Mouse (Mus musculus) thymus, adult 2 months (tissue): Measurements from ENCODE around the gene Antxr1. TPM values are rescaled to one million over a fixed set of nuclear protein-coding genes. Genes with fewer than 3 reads are reported as not detected.
A peak's percentile ranks its signal among the peaks of the same experiment; 100 is the strongest.

Experiments used
- DNase-seq: peaks from one replicate; pipeline ENCODE4 v3.0.0; 2021
- H3K27ac ChIP-seq: fragments of 200-500 bp; 2 replicates; pipeline ENCODE4 v1.5.1; 2012; ENCODE audit warnings: low read length, control low read depth; ENCODE audit not compliant: control insufficient read depth, insufficient read depth
- H3K27me3 ChIP-seq: fragments of 200-500 bp; 2 replicates; pipeline ENCODE4 v1.6.1; 2012; ENCODE audit warnings: mild to moderate bottlenecking, low read length, moderate library complexity, mixed read lengths; ENCODE audit not compliant: control insufficient read depth, insufficient read depth
- H3K36me3 ChIP-seq: fragments of 200-500 bp; 2 replicates; pipeline ENCODE4 v1.6.1; 2012; ENCODE audit warnings: mild to moderate bottlenecking, low read length, moderate library complexity; ENCODE audit not compliant: control insufficient read depth, insufficient read depth
- H3K4me1 ChIP-seq: fragments of 200-500 bp; replicated peaks from 2 replicates; pipeline ENCODE4 v1.6.1; 2012; ENCODE audit warnings: low read length; ENCODE audit not compliant: control insufficient read depth, insufficient read depth
- H3K4me3 ChIP-seq: fragments of 200-500 bp; 2 replicates; pipeline ENCODE4 v1.5.1; 2012; ENCODE audit warnings: mild to moderate bottlenecking, low read length, control low read depth, moderate library complexity; ENCODE audit not compliant: control insufficient read depth, insufficient read depth
- CTCF ChIP-seq: fragments of 200-500 bp; IDR thresholded peaks from 2 replicates; pipeline ENCODE4 v1.5.1; 2012; ENCODE audit warnings: mild to moderate bottlenecking, control low read depth, low read length, moderate library complexity, borderline replicate concordance; ENCODE audit not compliant: control insufficient read depth, poor library complexity, insufficient read depth; ENCODE audit errors: extremely low read depth
- POLR2A ChIP-seq: fragments of 200-500 bp; IDR thresholded peaks from 2 replicates; pipeline ENCODE4 v1.6.1; 2012; ENCODE audit warnings: mild to moderate bottlenecking, low read length, control low read depth, moderate library complexity; ENCODE audit not compliant: control insufficient read depth, poor library complexity, insufficient read depth; ENCODE audit errors: extremely low read depth
- WGBS: fragments of 180-500 bp; shearing (Covaris S2); methylation state at CpG from one replicate; pipeline ENCODE4 v1.1.7; 2018; 5-methylcytosine and 5-hydroxymethylcytosine counted together
- polyA plus RNA-seq: library from polyadenylated mRNA; depleted of rRNA; stranded (reverse); fragments of >200 nt; gene quantifications from 2 replicates; pipeline ENCODE4 v1.2.3, GENCODE M21; 2012

Gene Antxr1
- polyA plus RNA-seq, 1 experiment, result 3.7 TPM

GRCm38 (mm10) chr6:87153231-87153580 is 182.4 kb downstream of the Antxr1 start:
- WGBS, result 23% methylated on average over 7 of the region's 7 CpGs
- DNase-seq, result no peak
- Histone ChIP-seq H3K4me1 (peaks cover 38% of the 10 kb centered on the region), H3K4me3 (peak overlapping the region; percentile 3; the same call in 1 of the 2 replicates), H3K27ac (peak overlapping the region; percentile 88), H3K27me3 (no peaks in the 10 kb centered on the region), H3K36me3 (no peaks in the 10 kb centered on the region)
- no peak for TF ChIP-seq CTCF
- peak; percentile 3; the same call in 1 of the 2 replicates for TF ChIP-seq POLR2A

- Histone ChIP-seq H3K27me3 (no peaks in the 10 kb centered on the region), H3K4me1 (peaks cover 40% of the 10 kb centered on the region), H3K4me3 (0 out of 2 replicates have a peak overlapping the region, but pooled peaks have one; percentile 1), H3K36me3 (no peaks in the 10 kb centered on the region), H3K27ac (peak overlapping the region; percentile 88)
- 4% methylated on average over 21 of the region's 21 CpGs for WGBS
- DNase-seq, result peak; percentile 79
- TF ChIP-seq CTCF (no peak), POLR2A (peak; percentile 44; the same call in 1 of the 2 replicates)
Measured at GRCm38 (mm10) chr6:87152461-87153230, 183.0 kb downstream of the Antxr1 start.

- H3K4me1 ChIP-seq, result peaks cover 50% of the 10 kb centered on the region
- no peaks in the 10 kb centered on the region for H3K36me3 ChIP-seq
- no peak for TF ChIP-seq POLR2A
- 92% methylated on average over 8 of the region's 8 CpGs for WGBS
- no peaks in the 10 kb centered on the region for H3K27me3 ChIP-seq
- no peak overlapping the region for H3K27ac ChIP-seq
- DNase-seq, result no peak
- no peak overlapping the region for H3K4me3 ChIP-seq
Measured at GRCm38 (mm10) chr6:87151427-87151826, 184.2 kb downstream of the Antxr1 start.

DNA sequence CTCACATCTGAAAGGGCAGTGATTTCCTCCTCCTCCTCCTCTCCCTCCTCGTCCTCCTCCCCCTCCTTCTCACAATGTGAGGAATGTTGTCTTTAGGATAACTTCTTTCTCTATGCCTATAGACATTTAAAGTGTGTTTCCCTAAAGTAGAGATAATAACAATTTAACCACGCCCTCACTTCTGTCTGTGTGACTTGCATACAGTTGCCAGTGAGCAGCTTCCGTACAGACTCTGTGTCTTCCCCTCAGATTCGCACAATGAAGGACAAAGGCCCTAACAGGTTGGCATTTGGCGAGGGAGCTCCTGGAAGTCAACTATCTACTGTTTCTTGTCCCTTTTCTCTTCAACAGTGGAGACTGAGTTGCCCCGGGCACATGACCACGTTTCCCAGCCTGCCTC is 185.2 kb downstream of the Antxr1 start:
- 93% methylated on average over 7 of the region's 7 CpGs for WGBS

DNA sequence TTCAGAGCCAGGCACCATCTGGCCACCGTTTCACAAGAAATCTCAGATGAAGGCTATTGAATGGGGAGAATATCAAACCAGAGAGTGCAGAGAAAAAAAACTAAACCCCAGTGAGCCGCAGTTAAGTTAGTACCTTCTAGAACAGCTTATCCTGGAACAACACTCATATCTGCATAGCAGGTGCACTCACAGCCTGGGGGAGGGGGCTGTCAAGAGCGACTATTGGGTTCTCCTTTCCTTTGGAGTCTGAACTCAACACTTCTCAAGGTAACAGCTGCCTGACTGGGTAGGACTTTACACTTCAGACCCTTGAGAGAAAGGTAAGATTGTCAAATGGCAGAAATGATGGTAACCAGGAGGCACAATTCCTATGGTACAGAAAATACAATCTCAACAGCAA is 187.7 kb downstream of the Antxr1 start:
- peak; percentile 49 for DNase-seq
- TF ChIP-seq POLR2A (no peak), CTCF (no peak)
- Histone ChIP-seq H3K27me3 (no peaks in the 10 kb centered on the region), H3K4me3 (no peak overlapping the region), H3K36me3 (no peaks in the 10 kb centered on the region), H3K4me1 (peaks cover 37% of the 10 kb centered on the region), H3K27ac (peak overlapping the region; percentile 39)
- WGBS, result 23% methylated on average over 3 of the region's 3 CpGs

More for the DNA sequence above, 185.2 kb downstream of the Antxr1 start:
- H3K27ac ChIP-seq, result no peak overlapping the region
- no peak overlapping the region for H3K4me3 ChIP-seq
- no peak for DNase-seq
- H3K4me1 ChIP-seq, result peaks cover 54% of the 10 kb centered on the region
- no peaks in the 10 kb centered on the region for H3K27me3 ChIP-seq
- no peaks in the 10 kb centered on the region for H3K36me3 ChIP-seq
- TF ChIP-seq POLR2A (no peak), CTCF (no peak)

DNA sequence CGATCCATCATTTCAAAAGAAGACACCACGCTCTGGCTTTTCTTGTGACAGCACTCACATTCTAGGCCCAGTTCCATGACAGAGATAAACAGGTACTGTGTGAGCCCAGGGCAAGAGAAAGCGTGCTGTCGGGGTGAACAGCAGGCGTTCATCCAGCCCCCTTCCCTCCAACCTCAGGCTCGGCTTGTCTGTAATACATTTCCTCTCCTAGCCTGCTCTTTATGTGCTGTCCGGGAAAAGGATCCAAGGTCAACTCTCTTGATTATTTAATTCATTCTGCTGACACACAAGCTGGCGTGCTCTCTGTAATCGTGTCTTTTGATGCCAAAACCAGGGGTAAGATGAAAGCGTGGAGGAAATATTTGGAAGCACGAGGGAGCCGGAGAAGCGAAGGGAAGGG is 192.0 kb downstream of the Antxr1 start:
- 91% methylated on average over 13 of the region's 13 CpGs for WGBS

GRCm38 (mm10) chr6:87142239-87142638 is 193.4 kb downstream of the Antxr1 start:
- TF ChIP-seq CTCF, result no peak
- no peak for TF ChIP-seq POLR2A
- H3K4me3 ChIP-seq, result no peak overlapping the region
- H3K27me3 ChIP-seq, result no peaks in the 10 kb centered on the region
- WGBS, result 92% methylated on average over 5 of the region's 5 CpGs
- peaks cover 12% of the 10 kb centered on the region for H3K4me1 ChIP-seq
- H3K36me3 ChIP-seq, result no peaks in the 10 kb centered on the region
- no peak overlapping the region for H3K27ac ChIP-seq
- DNase-seq, result no peak

More for the DNA sequence above, 192.0 kb downstream of the Antxr1 start:
- Histone ChIP-seq H3K36me3 (no peaks in the 10 kb centered on the region), H3K4me1 (peaks cover 22% of the 10 kb centered on the region), H3K27me3 (no peaks in the 10 kb centered on the region), H3K4me3 (no peak overlapping the region), H3K27ac (no peak overlapping the region)
- TF ChIP-seq POLR2A (no peak), CTCF (no peak)
- DNase-seq, result no peak
